Mouse (Mus musculus): ENCODE results near the gene Trp53.

GRCm38 (mm10) chr11:69554539-69555140 is 25.5 kb upstream of the Trp53 start:
- TF ChIP-seq CTCF (IDR thresholded peaks at IDR 0.05; ENCODE audit: low read depth): no peak
- no peak for TF ChIP-seq EP300 (IDR thresholded peaks at IDR 0.05; ENCODE audit: low read depth)

Measured in liver, postnatal 0 days (tissue).